Mouse (Mus musculus) layer of hippocampus, adult 8-10 months (tissue): Measurements from ENCODE around the gene Oxnad1. TPM values are rescaled to one million over a fixed set of nuclear protein-coding genes. Genes with fewer than 3 reads are reported as not detected.

ENCODE experiments used
- DNase-seq, 2 experiments: peaks; one replicate each; pipeline ENCODE4 v3.0.0; 2022; ENCODE audit warnings: low spot score in 2 of 2
- total RNA-seq, 4 experiments: library from RNA; stranded (reverse); gene quantifications; 2 replicates each; pipeline ENCODE4 v1.2.4; 2022

Gene Oxnad1
- 10 to 100 TPM; 11.1 to 17.7 (median 14.2) TPM for total RNA-seq

DNA sequence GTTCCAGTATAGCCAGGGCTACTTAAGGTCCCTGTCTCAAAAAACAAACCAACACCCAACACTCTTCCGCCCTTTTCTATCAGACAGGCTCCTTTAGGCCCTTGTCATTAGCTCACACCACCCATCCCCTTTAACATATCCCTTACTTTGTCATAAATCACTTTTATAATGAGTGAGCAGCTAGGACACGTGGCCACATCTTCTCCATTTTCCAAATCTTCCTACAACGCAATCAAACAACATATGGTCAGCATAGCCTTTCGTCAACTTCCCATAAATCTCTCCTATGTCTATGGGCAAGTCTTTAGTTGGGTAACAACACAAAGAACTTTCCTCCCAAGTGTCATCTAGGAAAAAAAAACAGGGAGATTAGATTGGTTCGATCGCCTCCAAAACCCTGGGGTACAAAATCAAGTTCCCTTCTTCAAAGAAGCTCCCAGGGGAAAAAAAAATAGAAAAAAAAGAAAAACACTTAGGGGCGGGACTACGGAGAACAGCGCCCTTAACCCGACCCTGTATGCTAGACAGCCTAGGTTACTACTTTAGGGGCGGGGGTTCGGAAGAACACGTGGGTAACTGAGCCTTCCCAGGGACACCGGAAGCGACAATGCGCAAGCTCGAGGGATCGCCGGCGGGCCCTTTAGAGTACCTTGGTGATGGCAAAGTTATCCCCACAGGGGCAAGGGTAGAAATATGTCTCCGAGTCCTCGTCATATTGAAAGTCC, at the start of gene Oxnad1:
Gene Oxnad1 (plus strand): TSS at position 614 of the 725 bp plus-strand sequence.
- no peak for DNase-seq

DNA sequence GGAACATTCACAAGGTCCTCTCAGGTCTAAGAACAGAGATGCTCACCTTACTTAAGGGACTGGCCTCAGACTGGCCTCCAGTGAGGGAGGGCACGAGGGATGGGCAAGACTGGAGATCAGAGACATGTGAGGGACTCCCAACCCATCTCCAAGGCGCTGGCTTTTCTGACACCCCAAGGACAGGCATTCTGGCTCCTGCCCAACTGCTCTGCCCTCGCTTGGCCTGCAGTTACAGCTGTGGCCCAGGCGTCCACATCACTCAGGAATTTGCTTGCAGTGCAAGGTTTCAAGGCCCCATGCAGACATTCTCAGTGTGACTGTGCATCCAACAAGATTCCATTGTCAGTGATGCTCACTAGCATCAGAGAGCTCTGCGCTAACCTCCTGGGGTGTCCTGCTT, 48.7 kb upstream of the Oxnad1 start:
- no peak for DNase-seq

DNA sequence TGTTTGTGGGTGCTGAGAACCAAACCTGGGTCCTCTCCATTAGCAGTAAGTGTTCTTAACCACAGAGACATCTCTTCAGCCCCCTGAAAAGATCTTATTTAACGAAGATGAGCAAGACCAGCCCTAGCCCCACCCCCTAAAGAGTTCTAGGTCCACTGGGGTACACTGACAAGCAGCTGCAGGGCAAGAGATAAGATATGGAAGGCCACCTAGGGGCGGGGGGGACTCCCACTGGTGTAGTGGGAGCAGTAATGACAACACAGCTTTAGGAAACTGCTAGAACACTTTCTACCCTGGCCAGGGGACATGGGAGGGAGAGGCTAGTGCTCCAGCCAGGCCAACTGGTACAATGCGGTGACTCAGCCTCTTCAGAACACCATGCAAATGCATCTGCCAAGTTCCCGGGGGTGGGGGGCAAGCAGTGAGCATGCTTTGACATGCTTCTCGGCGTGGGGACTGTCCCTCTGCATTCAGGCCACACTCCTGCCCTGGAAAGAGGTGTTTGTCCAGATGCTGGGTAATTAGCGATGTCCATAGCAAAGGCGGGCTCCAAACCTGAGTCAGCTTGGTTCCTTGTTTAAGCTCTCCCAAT, 47.4 kb upstream of the Oxnad1 start:
- no peak for DNase-seq

DNA sequence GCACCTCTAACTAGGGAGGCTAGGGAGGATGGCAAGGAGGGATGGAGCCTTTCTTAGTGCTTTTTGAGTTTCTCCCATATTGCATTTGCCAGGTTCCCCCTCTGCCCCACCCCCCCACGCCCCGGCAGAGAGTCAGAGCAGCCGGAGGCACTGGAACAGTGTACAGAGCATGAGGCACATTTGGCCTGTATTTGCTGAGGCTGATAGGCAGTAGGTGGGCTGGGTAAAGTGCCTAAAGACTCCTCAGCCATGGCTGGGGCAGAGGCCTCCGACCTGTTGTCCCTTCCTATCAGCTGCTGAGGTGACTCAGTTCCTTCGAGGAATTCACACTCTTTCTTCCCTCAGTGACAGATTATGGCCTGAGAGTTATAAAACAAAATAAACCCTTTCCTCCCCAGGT, 43.1 kb upstream of the Oxnad1 start:
- no peak for DNase-seq

DNA sequence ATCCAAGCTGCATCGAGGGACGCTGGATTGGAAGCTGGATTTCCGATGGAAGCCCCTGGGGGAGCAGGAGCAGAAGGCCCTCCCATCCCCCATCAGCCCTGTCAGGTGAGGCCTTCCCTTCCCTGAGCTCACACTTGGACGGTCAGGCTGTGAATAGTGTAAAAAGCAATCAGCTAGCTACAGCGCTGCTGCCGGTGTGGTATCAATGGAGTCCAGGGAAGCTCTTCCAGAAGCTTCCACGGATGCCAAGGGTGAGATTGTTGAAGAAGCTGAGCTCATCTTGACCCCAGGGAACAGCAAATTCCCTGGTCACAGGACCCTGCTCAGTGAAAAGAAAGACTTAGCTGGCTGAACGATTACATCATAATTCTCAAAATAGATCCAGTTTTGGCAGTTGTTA, 38.8 kb upstream of the Oxnad1 start:
- no peak for DNase-seq

DNA sequence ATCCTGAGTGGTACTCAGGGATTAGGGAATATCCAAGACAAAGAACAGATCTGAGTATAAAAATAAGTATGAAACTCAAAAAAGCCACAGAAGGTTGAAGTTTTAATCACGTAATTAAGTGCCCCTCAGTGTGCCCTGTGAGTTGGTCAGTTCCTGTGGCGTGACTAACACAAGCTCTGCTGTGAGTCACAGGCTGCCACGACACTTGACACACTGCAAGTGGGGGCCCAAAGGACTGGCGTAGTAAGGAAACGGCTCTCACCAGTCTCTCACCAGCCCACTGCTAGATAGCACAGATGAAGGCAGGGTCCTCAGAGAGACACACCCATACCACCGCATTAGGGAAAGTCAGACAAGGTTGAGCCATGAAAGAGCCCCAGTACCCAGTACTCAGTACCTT, 35.0 kb upstream of the Oxnad1 start:
- DNase-seq: no peak

DNA sequence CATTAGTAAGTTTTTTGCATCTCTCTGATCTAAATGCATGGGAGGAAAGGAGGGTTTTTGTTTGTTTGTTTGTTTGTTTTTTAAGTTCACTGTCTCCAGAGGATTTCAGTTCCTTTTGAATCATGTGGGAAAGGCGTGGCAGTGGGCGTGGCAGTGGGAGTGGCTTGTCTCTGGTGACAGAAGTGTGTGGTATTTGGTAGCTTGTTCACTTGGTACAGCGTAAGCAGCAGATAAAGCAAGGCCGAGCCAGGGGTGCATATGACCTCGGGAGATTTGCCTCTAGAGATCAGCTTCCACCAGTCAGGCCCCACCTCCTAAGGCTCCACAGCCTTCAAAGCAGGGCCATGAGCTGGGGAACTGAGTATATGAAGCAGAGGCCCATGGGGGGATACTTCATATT, 31.3 kb upstream of the Oxnad1 start:
- DNase-seq: no peak

DNA sequence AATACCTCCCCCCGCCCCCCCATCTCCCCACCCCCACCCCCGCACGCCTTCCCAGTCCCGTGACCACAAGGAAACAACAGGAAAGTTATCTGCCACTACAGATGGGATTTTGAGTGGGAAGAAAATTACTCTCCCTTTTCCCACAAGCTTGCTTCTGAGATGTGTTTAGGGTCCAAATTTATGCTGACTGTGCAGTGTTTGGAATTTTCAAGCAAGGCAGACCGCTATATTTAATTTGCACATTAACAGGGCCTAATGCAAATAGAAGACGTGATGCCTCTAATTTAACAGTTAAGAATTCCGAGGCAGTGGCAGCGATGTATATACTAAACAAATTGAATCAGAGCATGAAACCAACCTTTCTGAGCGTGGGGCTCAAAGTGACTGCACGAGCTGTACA, 30.4 kb upstream of the Oxnad1 start:
- no peak for DNase-seq

DNA sequence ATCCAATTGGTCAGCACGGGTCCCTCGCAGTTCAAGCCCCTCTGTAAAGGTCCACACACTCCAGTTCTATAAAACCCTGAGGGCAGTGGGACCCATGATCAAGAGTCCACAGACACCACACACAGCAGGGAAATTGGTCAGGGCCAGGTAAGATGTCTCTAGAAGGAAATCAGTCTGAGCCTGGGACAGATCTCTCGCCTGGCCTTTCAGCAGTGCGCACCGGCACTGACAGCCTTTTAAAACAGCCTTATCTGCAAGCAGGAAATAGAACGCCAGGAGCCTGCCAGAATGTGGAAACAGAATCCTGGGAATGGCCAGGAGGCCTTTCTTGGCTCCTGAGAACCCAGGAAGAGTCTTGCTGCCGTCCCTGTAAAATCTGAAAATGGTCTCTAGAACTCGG, 29.4 kb upstream of the Oxnad1 start:
- DNase-seq: no peak

DNA sequence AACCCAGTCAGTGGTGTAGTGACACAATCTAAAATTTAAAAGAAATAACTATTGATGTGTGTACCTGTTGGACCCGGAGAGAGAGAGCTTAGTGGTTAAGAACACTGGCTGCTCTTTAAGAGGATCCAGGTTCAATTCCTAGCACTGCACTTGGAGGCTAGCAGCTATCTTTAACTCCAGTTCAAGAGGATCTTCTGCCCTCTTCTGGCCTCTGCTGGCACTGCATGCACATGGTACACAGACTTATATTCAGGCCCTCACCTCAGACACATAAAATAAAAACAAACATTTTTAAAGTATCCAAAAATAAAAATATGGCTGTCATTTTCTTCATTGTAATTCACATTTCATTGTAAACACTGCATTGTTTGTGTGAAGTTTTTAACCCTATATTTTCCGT, 28.5 kb upstream of the Oxnad1 start:
- no peak for DNase-seq

DNA sequence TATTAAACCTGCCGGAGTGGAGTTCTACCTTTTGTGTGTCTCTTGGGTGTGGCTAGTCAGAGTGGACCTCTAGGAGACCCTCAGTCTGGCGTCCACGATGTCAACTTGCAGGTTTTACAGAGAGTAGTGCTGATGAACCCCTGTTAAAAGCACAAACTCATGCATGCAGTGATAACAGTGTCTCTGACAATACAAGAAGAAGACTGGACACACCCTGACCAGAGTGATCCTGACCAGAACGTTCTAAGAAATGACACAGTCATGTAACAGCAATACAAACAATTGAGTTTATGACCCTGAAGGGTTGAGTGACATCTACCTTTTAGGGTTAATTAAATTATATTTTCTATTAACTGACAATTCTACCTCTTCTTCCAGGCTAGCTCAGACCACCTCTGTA, 27.5 kb upstream of the Oxnad1 start:
- no peak for DNase-seq

DNA sequence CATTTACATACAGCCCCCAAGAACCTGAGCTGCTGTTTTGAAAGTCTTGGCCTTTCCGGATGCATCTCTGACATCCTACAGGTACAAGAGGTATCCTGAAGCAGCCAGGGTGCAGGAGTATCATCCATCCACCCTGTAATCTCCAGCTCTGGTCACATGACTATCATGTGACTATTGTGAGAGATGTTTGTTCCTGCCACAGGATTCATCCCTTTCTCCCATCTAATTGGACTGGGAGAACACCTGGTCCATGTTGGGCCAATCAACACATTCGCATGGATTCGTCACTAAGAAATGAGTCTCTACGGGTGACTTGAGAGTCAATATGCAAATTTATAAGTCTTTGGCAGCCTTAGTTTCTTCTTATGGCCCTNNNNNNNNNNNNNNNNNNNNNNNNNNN, 23.8 kb upstream of the Oxnad1 start:
- no peak for DNase-seq

DNA sequence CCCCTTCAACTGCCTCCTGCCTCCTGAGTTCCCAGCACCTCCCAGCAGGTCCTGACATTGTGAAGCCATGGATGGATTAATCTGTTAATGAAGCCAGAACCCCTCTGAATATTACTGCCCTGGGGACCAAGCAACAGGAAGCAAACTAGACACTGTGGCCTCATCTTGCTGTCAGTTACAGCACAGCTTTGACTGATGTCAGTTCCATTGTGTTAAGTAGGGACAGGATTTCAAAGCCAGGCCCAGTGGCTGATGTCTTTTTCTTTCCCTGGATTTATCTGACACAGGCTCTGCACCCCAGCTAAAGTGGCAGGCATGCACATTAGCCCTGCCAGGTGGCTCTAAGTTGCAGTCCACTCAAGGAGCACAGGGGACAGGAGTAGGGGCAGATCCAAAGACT, 12.4 kb upstream of the Oxnad1 start:
- no peak for DNase-seq

DNA sequence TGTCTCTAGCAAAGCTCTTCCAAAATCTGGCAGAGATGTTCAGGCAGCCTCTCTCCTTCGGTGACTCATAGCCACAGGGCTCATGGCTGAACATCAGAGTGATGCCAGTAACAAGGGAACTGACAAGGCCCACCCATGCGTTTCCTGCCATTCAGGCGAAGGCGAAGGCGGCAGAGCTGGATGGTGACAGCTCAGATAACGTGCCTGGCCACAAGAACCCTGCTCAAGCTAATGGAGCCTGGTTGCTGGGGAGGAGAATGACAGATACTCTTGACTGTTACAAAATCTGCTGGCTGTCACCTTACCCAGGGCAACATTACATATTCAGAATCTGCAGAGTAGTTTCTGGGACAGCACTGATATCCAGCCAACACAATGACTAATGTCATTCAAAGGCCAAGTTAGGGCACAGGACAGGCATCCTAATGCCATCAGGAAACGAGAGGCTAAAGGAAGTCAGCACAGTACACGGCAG, 11.9 kb upstream of the Oxnad1 start:
- peak; percentile 65 to 67 for DNase-seq

DNA sequence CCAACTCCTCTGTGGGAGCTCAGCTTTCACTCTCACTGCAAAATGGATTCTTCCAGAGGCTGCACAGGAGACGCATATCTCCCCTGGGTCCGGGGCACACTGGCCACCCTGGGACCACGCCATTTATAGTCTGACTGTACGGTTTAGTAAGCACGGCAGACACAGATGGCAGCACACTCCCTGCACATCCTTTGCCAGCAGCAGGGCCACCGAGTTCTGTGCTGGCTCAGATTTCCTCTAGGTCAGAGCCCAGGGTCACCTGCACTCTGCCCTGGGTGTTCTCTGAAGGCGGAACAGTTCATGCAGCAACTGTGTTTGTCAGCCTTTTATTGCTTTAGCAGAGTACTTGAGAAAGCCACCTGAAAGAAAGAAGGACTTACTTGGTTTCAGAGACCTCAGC, 11.3 kb upstream of the Oxnad1 start:
- no peak for DNase-seq

DNA sequence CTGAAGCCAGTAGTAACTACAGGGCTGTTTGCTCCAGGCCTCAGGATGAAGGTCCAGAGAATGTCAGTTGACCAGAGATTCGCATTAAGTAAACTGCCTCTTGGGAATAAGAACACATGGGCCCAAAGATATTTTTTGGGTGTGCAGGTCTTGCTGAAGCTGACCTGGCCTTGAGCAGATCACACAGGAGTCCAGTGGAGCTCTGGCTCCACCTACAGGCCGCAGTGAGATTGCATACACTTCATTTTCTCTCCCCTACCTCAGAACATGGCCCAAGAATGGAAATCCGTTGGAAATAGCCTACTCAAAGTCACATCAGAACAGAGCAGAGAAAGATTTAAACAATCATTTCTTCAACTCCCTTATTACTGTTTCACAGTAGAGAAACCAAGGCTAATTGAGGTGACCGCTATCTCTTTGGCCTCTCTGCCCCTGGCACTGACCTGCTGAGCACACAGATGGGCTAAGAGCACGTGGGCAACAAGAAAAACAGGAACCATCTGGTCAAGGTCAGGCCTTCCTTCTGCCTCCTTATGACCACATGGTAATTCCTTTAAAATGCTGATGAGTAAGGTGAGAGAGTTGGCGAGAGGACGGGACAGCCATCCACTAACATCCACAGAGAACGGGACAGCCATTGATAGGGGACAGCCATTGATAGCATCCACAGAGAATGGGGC, 8.1 kb upstream of the Oxnad1 start:
- DNase-seq: peak in 1 of 2 experiments; percentile 50

DNA sequence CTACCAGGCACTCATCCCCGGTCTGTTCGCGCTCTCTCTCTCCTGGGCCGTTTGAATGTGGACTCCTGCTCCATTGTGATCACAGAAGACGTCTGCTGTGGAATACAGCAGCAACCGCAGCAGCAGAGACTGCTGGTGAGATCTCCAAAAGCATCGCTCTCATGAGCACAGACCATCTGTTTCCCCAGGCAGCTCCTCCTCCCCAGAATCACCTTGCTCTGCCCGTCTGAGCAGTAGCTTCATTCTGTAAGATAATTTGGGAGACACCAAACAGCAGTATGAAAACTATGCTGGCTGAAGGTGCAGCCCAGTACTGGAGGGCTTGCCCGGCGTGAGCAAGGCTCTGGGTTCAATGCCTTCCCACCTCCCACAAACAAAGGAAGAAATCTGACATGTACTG, 4.1 kb upstream of the Oxnad1 start:
- DNase-seq: no peak

DNA sequence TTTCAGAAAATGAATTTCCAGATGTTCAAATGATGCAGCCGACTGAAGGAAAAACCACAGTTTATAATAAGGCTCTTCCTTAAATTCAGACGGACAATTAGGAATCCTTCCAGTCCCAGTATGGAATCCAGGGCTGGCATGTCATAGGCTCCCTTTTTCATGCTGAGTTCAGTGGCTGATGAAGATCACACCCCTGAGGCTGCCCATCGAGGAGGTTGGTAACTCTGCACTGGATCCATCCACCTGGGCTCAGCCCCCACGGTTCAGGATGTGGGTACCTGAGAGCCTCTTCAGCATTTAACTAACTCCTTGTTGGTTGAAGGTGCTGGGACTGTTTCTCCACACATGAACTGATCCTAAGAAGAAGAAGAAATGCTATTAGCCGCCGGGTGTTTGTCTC, 2.3 kb upstream of the Oxnad1 start:
- no peak for DNase-seq

DNA sequence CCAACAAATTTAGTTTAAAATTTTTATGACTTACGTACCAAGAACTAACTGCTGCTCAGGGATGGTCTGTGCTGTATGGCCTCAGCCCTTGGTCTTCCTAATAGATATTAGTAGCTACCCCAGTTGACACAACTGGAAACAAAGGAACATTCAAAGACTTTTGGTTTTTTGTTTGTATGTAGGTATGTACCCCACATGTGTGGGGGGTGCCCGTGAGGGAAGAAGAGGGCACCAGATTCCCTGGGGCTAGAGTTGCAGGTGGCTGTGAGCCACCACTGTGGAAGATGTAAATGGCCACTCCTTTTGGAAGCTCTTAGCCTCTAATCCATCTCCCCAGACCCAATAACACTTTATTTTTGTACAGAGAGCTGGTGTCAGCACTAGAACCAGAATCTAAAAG, 1.7 kb upstream of the Oxnad1 start:
- no peak for DNase-seq

DNA sequence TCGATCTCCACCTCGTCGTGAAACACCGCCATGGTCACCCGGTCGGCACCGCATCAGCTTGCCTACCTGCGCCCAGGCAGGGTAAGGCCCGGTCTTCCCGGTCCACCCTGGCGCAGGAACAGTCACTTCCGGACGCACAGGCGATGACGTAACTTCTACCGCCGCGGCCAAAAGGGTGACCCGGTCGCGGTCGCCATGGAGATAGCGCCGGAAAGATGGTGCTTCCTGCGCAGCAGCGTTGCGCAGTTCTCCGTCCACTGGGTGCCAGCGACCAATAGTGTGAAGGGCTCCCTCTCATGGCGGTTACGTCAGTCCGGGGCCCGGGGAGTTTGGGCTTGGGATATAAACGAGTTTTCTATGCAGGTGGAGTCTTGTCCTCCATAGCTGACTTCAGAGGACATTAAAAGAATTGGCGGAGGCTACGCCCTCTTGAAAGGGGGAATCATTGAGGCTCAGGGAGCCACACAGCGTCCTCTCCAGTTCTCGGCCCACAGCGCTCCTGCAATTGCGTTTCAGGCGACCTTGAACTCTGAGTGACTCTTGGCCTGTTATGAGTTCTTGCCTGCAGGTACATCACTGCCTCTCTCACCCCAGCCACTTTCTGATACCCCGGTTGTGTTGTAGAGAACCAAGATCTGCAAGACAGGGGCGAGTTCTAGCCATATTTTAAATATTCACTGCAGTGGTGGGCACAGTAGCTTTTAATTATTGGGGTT, 470 bp downstream of the Oxnad1 start, which contains the start of gene Dph3:
Gene Dph3 (minus strand): TSS at position 244 of the 716 bp plus-strand sequence.
- peak; percentile 98 to 100 for DNase-seq

DNA sequence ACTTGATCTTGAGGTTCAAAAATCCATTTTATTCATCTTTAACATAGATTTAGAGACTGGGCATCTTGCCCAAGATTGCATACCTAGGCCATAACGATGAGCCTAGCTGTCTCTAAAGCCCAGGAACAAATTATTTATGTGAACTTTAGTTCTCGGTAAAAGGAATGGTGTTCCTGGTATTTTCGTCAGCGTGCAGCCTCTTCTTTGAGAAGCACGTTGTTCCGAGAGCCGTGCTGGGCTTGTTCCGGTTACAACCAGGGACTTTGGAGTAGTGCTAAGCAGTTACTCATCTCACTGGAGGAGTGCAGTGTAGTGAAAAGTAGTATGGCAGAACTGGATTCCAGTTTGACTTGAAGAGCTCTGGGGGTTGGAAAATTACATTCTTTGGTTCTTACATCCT, 1.1 kb downstream of the Oxnad1 start:
- no peak for DNase-seq
